Mouse (Mus musculus) neural tube, embryonic 13.5 days (tissue): ENCODE data around the gene Gm14443. TPM values are rescaled to one million over a fixed set of nuclear protein-coding genes. Genes with fewer than 3 reads are reported as not detected.
"Not testable (repeated sequence)": the region's sequence is repeated elsewhere in the genome, so short reads cannot be mapped to it uniquely, and the experiment has no call there.

Experiments used
- ATAC-seq: fragments of 200-750 bp; cut with Nextera tagmentation; 2 replicates; pipeline ENCODE4 v1.8.0; 2017; ENCODE audit warnings: low read depth, mild to moderate bottlenecking, moderate TSS enrichment, moderate library complexity
- H3K27ac ChIP-seq: fragments of 300-500 bp; sonication (generic); replicated peaks from 2 replicates; pipeline ENCODE4 v1.5.1; 2015; ENCODE audit warnings: moderate library complexity, mild to moderate bottlenecking, inconsistent platforms
- H3K27me3 ChIP-seq: fragments of 300-500 bp; sonication (generic); 2 replicates; pipeline ENCODE4 v1.6.1; 2015; ENCODE audit warnings: mild to moderate bottlenecking, inconsistent platforms
- H3K36me3 ChIP-seq: fragments of 300-500 bp; sonication (generic); 2 replicates; pipeline ENCODE4 v1.6.1; 2015; ENCODE audit warnings: mild to moderate bottlenecking, inconsistent platforms
- H3K4me1 ChIP-seq: fragments of 300-500 bp; sonication (generic); replicated peaks from 2 replicates; pipeline ENCODE4 v1.6.1; 2015; ENCODE audit warnings: inconsistent platforms
- H3K4me2 ChIP-seq: fragments of 300-500 bp; sonication (generic); 2 replicates; pipeline ENCODE4 v1.6.1; 2015; ENCODE audit warnings: inconsistent platforms, mild to moderate bottlenecking, moderate library complexity
- H3K4me3 ChIP-seq: fragments of 300-500 bp; sonication (generic); 2 replicates; pipeline ENCODE4 v1.5.1; 2015; ENCODE audit warnings: mild to moderate bottlenecking, inconsistent platforms
- H3K9ac ChIP-seq: fragments of 300-500 bp; sonication (generic); 2 replicates; pipeline ENCODE4 v1.6.1; 2015; ENCODE audit warnings: moderate library complexity, mild to moderate bottlenecking, inconsistent platforms
- H3K9me3 ChIP-seq: fragments of 300-500 bp; sonication (generic); 2 replicates; pipeline ENCODE4 v1.6.1; 2016; ENCODE audit warnings: inconsistent platforms
- WGBS: fragments of 180-500 bp; shearing (Covaris S2); methylation state at CpG from one replicate; pipeline ENCODE4 v1.1.7; 2015; 5-methylcytosine and 5-hydroxymethylcytosine counted together
- polyA plus RNA-seq: library from polyadenylated mRNA; unstranded; fragments of >200 nt; fragmentation: Nextera tagmentation; extraction: Ambion mirVana; gene quantifications from 2 replicates; pipeline ENCODE4 v1.2.1, GENCODE M21; 2015

Gene Gm14443
- polyA plus RNA-seq, 1 experiment from 2014 or later = 1.1 TPM

DNA sequence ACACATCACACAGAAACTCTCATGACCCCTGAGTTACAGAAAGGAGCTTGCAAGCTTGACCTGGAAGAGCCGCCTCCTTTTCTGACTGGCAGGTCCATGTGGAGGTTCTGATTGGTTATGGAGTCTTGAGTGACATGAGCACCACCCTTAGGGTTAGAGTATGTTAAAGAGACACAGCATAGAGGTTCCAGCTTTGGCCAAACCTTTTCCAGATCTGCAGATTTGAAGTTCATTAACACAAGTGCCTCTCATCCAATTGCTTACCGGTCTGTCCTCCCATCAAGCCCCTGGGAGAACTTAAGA, 33.7 kb downstream of the Gm14443 start, which contains the start of gene Gm14399:
Gene Gm14399 (minus strand): TSS at position 20 of the 303 bp plus-strand sequence.
- H3K9ac ChIP-seq = peak within 1 kb of the TSS; percentile 60
- not testable (repeated sequence) for H3K36me3 ChIP-seq, H3K4me1 ChIP-seq, H3K9me3 ChIP-seq, ATAC-seq, H3K27ac ChIP-seq, H3K27me3 ChIP-seq
- WGBS = 11% methylated on average over 1 of the region's 2 CpGs
- H3K4me2 ChIP-seq = peak within 1 kb of the TSS; percentile 48
- H3K4me3 ChIP-seq = peak within 1 kb of the TSS; percentile 43

- H3K4me1 ChIP-seq, ATAC-seq, H3K36me3 ChIP-seq, H3K9me3 ChIP-seq, H3K27ac ChIP-seq, H3K27me3 ChIP-seq: not testable (repeated sequence)
- Histone ChIP-seq H3K4me3 (peak overlapping the region; percentile 43), H3K9ac (peak overlapping the region; percentile 60), H3K4me2 (peak overlapping the region; percentile 48)
- WGBS = 6% methylated on average over 25 of the region's 25 CpGs
Observed at GRCm38 (mm10) chr2:175141118-175141992, 34.3 kb downstream of the Gm14443 start.

- not testable (repeated sequence) for H3K27ac ChIP-seq, ATAC-seq
Observed at GRCm38 (mm10) chr2:175140624-175141023, 35.0 kb downstream of the Gm14443 start.

More at GRCm38 (mm10) chr2:175140624-175141023, 35.0 kb downstream of the Gm14443 start:
- H3K36me3 ChIP-seq, H3K27me3 ChIP-seq, H3K4me2 ChIP-seq, H3K4me1 ChIP-seq, H3K9me3 ChIP-seq, H3K9ac ChIP-seq, H3K4me3 ChIP-seq: not testable (repeated sequence)

Other genes with a start within 250 kb of the Gm14443 start
- not detected in 2 replicates for gene Gm14444, start 165.6 kb downstream of the Gm14443 start, polyA plus RNA-seq
- 0.49 TPM in 1 of 2 replicates, not detected in the other for gene Gm14393, start 108.1 kb downstream of the Gm14443 start, polyA plus RNA-seq
- gene Gm14399, start 33.9 kb downstream of the Gm14443 start, polyA plus RNA-seq = 1.8 and 2.3 TPM in 2 replicates
- gene Gm14391, start 31.0 kb upstream of the Gm14443 start, polyA plus RNA-seq = 3.8 and 5.8 TPM in 2 replicates
- gene Gm14440, start 99.3 kb upstream of the Gm14443 start, polyA plus RNA-seq = 1.6 TPM in 1 of 2 replicates, not detected in the other
- 14.0 and 15.5 TPM in 2 replicates for gene Gm4631, start 162.3 kb upstream of the Gm14443 start, polyA plus RNA-seq
- 5.2 and 6.4 TPM in 2 replicates for gene Zfp968, start 196.6 kb upstream of the Gm14443 start, polyA plus RNA-seq